Mouse (Mus musculus) thymus, adult 2 months (tissue): ENCODE results near the gene Thada. TPM values are rescaled to one million over a fixed set of nuclear protein-coding genes. Genes with fewer than 3 reads are reported as not detected.

Experiments
- DNase-seq: peaks from one replicate; pipeline ENCODE4 v3.0.0; 2021
- H3K27ac ChIP-seq: fragments of 200-500 bp; 2 replicates; pipeline ENCODE4 v1.5.1; 2012; ENCODE audit warnings: low read length, control low read depth; ENCODE audit not compliant: control insufficient read depth, insufficient read depth
- H3K27me3 ChIP-seq: fragments of 200-500 bp; 2 replicates; pipeline ENCODE4 v1.6.1; 2012; ENCODE audit warnings: mild to moderate bottlenecking, low read length, moderate library complexity, mixed read lengths; ENCODE audit not compliant: control insufficient read depth, insufficient read depth
- H3K36me3 ChIP-seq: fragments of 200-500 bp; 2 replicates; pipeline ENCODE4 v1.6.1; 2012; ENCODE audit warnings: mild to moderate bottlenecking, low read length, moderate library complexity; ENCODE audit not compliant: control insufficient read depth, insufficient read depth
- H3K4me1 ChIP-seq: fragments of 200-500 bp; replicated peaks from 2 replicates; pipeline ENCODE4 v1.6.1; 2012; ENCODE audit warnings: low read length; ENCODE audit not compliant: control insufficient read depth, insufficient read depth
- H3K4me3 ChIP-seq: fragments of 200-500 bp; 2 replicates; pipeline ENCODE4 v1.5.1; 2012; ENCODE audit warnings: mild to moderate bottlenecking, low read length, control low read depth, moderate library complexity; ENCODE audit not compliant: control insufficient read depth, insufficient read depth
- CTCF ChIP-seq: fragments of 200-500 bp; IDR thresholded peaks from 2 replicates; pipeline ENCODE4 v1.5.1; 2012; ENCODE audit warnings: mild to moderate bottlenecking, control low read depth, low read length, moderate library complexity, borderline replicate concordance; ENCODE audit not compliant: control insufficient read depth, poor library complexity, insufficient read depth; ENCODE audit errors: extremely low read depth
- POLR2A ChIP-seq: fragments of 200-500 bp; IDR thresholded peaks from 2 replicates; pipeline ENCODE4 v1.6.1; 2012; ENCODE audit warnings: mild to moderate bottlenecking, low read length, control low read depth, moderate library complexity; ENCODE audit not compliant: control insufficient read depth, poor library complexity, insufficient read depth; ENCODE audit errors: extremely low read depth
- WGBS: fragments of 180-500 bp; shearing (Covaris S2); methylation state at CpG from one replicate; pipeline ENCODE4 v1.1.7; 2018; 5-methylcytosine and 5-hydroxymethylcytosine counted together
- polyA plus RNA-seq: library from polyadenylated mRNA; depleted of rRNA; stranded (reverse); fragments of >200 nt; gene quantifications from 2 replicates; pipeline ENCODE4 v1.2.3, GENCODE M21; 2012

Thada gene
- polyA plus RNA-seq, 1 experiment = 40.1 TPM

DNA sequence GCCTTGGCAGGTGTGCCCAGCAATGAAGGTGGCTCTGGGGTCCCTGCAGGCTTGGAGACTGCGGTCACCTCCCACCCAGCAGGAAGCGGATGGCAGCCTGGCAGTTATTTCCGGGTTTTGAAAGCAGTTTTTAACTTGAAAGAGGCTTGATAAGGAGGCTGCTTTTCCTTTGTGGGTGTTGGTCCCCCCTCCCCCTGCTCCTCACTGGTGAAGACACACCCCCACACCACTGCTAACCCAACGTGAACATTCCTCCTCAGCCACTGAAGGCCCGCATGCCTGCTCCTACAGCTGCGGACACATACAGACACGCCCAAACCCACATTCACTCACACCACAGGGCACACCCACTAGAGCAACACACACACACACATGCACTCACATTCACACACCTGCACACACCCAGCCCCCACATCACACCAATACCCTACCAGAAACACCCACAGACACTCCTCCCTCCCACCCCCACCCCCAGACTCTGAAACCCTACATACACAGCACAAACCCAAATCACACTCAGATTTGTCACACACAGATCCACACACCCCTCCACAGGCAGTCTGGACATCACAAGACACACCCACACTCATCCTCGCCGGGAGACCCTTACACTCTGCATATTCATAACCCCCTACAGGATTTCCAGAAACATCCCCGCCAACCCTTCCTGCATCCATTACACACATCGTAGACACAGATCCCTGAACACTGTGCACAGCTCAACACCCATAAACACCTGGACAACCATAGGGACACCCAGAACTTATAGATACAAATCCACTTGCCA is 285.1 kb downstream of the Thada start:
- WGBS = 4% methylated on average over 11 of the region's 11 CpGs
- Histone ChIP-seq H3K4me3 (peak overlapping the region; percentile 44), H3K36me3 (peaks cover 10% of the 10 kb centered on the region)

GRCm38 (mm10) chr17:84179973-84180365 is 286.0 kb downstream of the Thada start:
- 47% methylated on average over 4 of the region's 4 CpGs for WGBS
- DNase-seq = peak; percentile 25
- Histone ChIP-seq H3K36me3 (peaks cover 2% of the 10 kb centered on the region), H3K4me1 (peaks cover 64% of the 10 kb centered on the region), H3K27ac (peak overlapping the region; percentile 95), H3K27me3 (no peaks in the 10 kb centered on the region), H3K4me3 (no peak overlapping the region)
- TF ChIP-seq POLR2A (no peak), CTCF (no peak)

More for the DNA sequence above, 285.1 kb downstream of the Thada start:
- peak overlapping the region; percentile 95 for H3K27ac ChIP-seq
- H3K4me1 ChIP-seq = peaks cover 64% of the 10 kb centered on the region
- H3K27me3 ChIP-seq = no peaks in the 10 kb centered on the region
- TF ChIP-seq CTCF (0 out of 2 replicates have a peak, but pooled peaks have one; percentile 35), POLR2A (no peak; the same call in 1 of the 2 replicates)
- peak; percentile 91 for DNase-seq

GRCm38 (mm10) chr17:84179026-84179972 is 286.7 kb downstream of the Thada start:
- 71% methylated on average over 17 of the region's 17 CpGs for WGBS
- TF ChIP-seq POLR2A (no peak), CTCF (no peak)
- Histone ChIP-seq H3K4me3 (no peak overlapping the region), H3K27ac (peak overlapping the region; percentile 95), H3K4me1 (peaks cover 64% of the 10 kb centered on the region), H3K27me3 (no peaks in the 10 kb centered on the region), H3K36me3 (no peaks in the 10 kb centered on the region)
- DNase-seq = peak; percentile 16

DNA sequence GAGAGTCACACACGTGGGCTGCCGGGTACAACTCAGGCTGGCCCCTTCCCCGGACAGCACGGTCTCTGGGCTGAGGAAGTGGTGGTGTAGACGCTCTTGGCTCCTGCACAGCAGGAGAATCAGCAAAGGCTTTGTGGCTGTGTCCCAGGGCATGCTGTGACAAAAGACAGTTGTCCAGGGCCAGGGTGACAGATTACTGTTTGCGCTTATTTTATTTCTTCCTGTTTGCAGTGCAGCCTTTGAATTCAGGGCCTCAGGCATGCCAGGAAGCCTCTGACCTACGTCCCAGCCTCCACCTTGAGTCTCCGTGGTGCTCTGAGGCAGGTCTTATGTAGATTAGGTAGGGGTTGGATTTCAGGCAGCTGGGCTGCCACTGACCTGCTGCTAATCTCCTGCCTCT is 288.5 kb downstream of the Thada start:
- WGBS = 13% methylated on average over 8 of the region's 8 CpGs
- H3K36me3 ChIP-seq = no peaks in the 10 kb centered on the region
- no peak overlapping the region for H3K4me3 ChIP-seq

GRCm38 (mm10) chr17:84176446-84176845 is 289.6 kb downstream of the Thada start:
- Histone ChIP-seq H3K27me3 (no peaks in the 10 kb centered on the region), H3K4me3 (no peak overlapping the region), H3K27ac (no peak overlapping the region), H3K36me3 (no peaks in the 10 kb centered on the region), H3K4me1 (peaks cover 44% of the 10 kb centered on the region)
- 74% methylated on average over 7 of the region's 7 CpGs for WGBS
- TF ChIP-seq CTCF = no peak
- no peak for TF ChIP-seq POLR2A
- DNase-seq = no peak

More for the DNA sequence above, 288.5 kb downstream of the Thada start:
- DNase-seq = peak; percentile 31
- Histone ChIP-seq H3K27ac (peak overlapping the region; percentile 19), H3K27me3 (no peaks in the 10 kb centered on the region), H3K4me1 (peaks cover 54% of the 10 kb centered on the region)
- TF ChIP-seq CTCF = no peak
- TF ChIP-seq POLR2A = no peak

- Histone ChIP-seq H3K36me3 (no peaks in the 10 kb centered on the region), H3K27me3 (no peaks in the 10 kb centered on the region), H3K4me3 (no peak overlapping the region), H3K4me1 (peaks cover 33% of the 10 kb centered on the region), H3K27ac (no peak overlapping the region)
- no peak for DNase-seq
- TF ChIP-seq CTCF (no peak), POLR2A (no peak)
- 98% methylated on average over 17 of the region's 17 CpGs for WGBS
These were observed 290.8 kb downstream of the Thada start for GRCm38 (mm10) chr17:84175196-84175595.
